Mouse (Mus musculus) brain, embryonic 14.5 days (tissue): ENCODE results near the gene Rhob.

ENCODE experiments used
- CTCF ChIP-seq: fragments of 200-500 bp; IDR thresholded peaks from 2 replicates; pipeline ENCODE4 v1.5.1; 2012; ENCODE audit warnings: inconsistent platforms, mild to moderate bottlenecking, moderate library complexity, borderline replicate concordance; ENCODE audit not compliant: insufficient read depth, insufficient read length; ENCODE audit errors: extremely low read depth
- POLR2A ChIP-seq: fragments of 200-500 bp; IDR thresholded peaks from 2 replicates; pipeline ENCODE4 v1.6.1; 2012; ENCODE audit warnings: mild to moderate bottlenecking, inconsistent platforms, borderline replicate concordance; ENCODE audit not compliant: poor library complexity, insufficient read depth, insufficient read length, severe bottlenecking; ENCODE audit errors: extremely low read depth

DNA sequence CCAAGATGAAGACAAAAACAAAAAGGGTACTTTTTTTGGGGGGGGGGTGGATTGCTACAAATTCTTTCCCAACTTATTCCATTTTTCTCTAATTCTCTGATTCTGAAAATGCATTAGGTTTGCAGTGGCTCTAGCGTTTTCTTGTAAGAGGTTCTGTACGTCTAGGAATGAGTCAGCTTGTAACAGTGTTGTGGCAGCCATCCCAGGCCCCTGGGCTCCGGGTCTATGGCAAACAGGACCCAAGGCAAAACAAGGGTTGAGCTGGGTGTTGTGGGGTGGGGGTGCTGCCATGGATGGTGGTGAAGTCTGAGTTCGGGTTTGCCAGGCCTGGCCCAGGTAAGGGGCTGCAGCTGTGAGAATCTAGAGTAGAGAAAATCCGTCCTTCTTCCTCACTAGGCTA, 37.3 kb downstream of the Rhob start:
- TF ChIP-seq CTCF = no peak
- TF ChIP-seq POLR2A = no peak
